Comparison of ENCODE assay signal across 1 mouse cellular context in the genomic region with DNA sequence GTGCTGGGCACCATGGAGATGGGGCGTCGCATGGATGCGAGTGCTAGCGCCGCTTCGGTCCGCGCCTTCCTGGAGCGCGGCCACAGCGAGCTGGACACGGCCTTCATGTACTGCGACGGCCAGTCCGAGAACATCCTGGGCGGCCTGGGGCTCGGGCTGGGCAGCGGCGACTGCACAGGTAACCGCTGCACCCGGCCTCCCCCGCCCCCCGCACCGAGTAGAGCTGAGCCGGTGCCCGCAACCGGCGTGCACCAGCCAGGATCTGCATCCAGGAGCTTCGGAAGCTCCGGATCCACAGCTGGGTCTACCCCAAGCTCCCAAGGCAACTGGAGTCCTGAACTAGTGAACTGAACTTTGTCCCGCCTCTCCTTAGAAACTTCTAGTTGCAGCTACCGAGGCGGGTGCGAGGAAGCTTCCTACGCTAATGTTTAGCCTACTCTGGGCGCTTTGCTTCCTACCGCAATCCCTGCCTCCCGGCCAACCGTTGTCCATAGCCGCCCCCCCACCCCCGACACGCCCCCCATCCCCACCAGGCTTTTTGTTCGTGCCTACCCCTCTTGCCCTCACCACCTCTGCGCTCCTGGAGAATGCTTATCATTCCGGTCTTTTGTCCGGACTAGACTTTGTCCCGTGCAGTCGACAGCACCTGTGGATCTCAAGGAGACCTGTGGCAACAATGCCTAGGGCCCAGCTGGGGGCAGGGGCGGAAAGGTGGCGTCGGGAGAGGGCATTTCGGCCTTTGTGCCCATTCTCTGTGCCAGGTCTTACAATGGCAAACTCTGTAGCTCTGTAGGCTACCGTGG.
TF ChIP-seq lines count a peak whose summit lies in the region.

No protein-coding gene starts in this region.

TF ChIP-seq in MEL, 35 proteins besides CTCF, POLR2A, EP300 and RAD21 (continued from another document):
- no peak for TF ChIP-seq MAX (IDR thresholded peaks at IDR 0.05; ENCODE audit: low read length)
TF ChIP-seq in MEL: peak in this region for 2.
